Mouse (Mus musculus) erythroblast, embryonic 14.5 days (primary cell): Measurements from ENCODE around the gene Ppp1r16b.

Experiments
- GATA1 ChIP-seq: IDR thresholded peaks from 2 replicates; pipeline ENCODE4 v1.6.1; 2012; ENCODE audit warnings: low read length, inconsistent platforms, mixed read lengths
- TAL1 ChIP-seq: IDR thresholded peaks from 3 replicates; pipeline ENCODE4 v1.6.1; 2012; ENCODE audit warnings: low read length, inconsistent platforms, mixed read lengths

DNA sequence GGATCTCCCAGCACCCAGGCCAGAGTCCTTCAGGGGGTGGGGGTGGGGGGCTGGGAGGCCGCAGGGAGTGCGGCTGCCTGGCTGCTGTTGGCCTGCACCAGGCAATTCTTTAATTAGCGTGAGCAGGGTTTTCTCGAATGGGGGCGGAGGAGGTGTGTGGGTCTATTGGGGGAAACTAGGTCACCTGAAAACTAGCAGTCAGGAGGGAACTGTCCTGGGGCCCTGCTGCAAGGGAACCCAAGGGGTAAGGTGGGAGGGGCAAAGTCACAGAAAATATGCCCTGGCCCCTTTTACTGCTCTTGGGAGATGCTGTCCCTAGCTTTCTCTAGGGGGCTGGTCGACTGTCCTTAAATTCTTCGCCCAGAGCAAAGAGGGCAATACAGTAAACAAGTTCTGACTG, 24.4 kb downstream of the Ppp1r16b start:
- TF ChIP-seq TAL1 (no peak), GATA1 (no peak)
